Mouse (Mus musculus) liver, embryonic 14.5 days (tissue): ENCODE results near the gene Lhx9.

ENCODE experiments used
- CTCF ChIP-seq: IDR thresholded peaks from 2 replicates; pipeline ENCODE4 v1.5.1; 2016; ENCODE audit warnings: antibody characterized with exemption, low read depth, control low read depth
- EP300 ChIP-seq: IDR thresholded peaks from 2 replicates; pipeline ENCODE4 v1.6.1; 2016; ENCODE audit warnings: antibody characterized with exemption, low read depth

- TF ChIP-seq EP300: no peak
- TF ChIP-seq CTCF: no peak
These were observed 17.1 kb downstream of the Lhx9 start for GRCm38 (mm10) chr1:138831309-138831708.
